Mouse (Mus musculus) ZHBTc4 (cell line): ENCODE results near the gene Ermp1.

Experiments
- DNase-seq: peaks from one replicate; pipeline ENCODE4 v3.0.0-alpha.2; 2011; ENCODE audit warnings: low read depth, low spot score

Gene Ermp1

GRCm38 (mm10) chr19:29603548-29604353, 44.5 kb downstream of the Ermp1 start:
- DNase-seq: no peak

GRCm38 (mm10) chr19:29598981-29599380, 49.2 kb downstream of the Ermp1 start:
- no peak for DNase-seq

- DNase-seq: peak; percentile 58
These were observed 51.2 kb downstream of the Ermp1 start for GRCm38 (mm10) chr19:29596985-29597384.

- no peak for DNase-seq
These were observed 51.9 kb downstream of the Ermp1 start for GRCm38 (mm10) chr19:29596276-29596675.

GRCm38 (mm10) chr19:29593783-29594182, 54.4 kb downstream of the Ermp1 start:
- peak; percentile 43 for DNase-seq

- no peak for DNase-seq
These were observed 64.5 kb downstream of the Ermp1 start for GRCm38 (mm10) chr19:29583734-29584133.

- no peak for DNase-seq
These were observed 65.8 kb downstream of the Ermp1 start for GRCm38 (mm10) chr19:29582439-29582838.

GRCm38 (mm10) chr19:29566512-29566911, 81.7 kb downstream of the Ermp1 start:
- no peak for DNase-seq

- peak; percentile 72 for DNase-seq
These were observed 84.9 kb downstream of the Ermp1 start for GRCm38 (mm10) chr19:29563258-29563779.

- DNase-seq: no peak
These were observed 85.6 kb downstream of the Ermp1 start for GRCm38 (mm10) chr19:29562603-29563002.

GRCm38 (mm10) chr19:29562166-29562565, 86.0 kb downstream of the Ermp1 start:
- DNase-seq: no peak
